Mouse (Mus musculus): ENCODE results near the gene Samd10.
A peak's percentile ranks its signal among the peaks of the same experiment; 100 is the strongest.

Gene Samd10

DNA sequence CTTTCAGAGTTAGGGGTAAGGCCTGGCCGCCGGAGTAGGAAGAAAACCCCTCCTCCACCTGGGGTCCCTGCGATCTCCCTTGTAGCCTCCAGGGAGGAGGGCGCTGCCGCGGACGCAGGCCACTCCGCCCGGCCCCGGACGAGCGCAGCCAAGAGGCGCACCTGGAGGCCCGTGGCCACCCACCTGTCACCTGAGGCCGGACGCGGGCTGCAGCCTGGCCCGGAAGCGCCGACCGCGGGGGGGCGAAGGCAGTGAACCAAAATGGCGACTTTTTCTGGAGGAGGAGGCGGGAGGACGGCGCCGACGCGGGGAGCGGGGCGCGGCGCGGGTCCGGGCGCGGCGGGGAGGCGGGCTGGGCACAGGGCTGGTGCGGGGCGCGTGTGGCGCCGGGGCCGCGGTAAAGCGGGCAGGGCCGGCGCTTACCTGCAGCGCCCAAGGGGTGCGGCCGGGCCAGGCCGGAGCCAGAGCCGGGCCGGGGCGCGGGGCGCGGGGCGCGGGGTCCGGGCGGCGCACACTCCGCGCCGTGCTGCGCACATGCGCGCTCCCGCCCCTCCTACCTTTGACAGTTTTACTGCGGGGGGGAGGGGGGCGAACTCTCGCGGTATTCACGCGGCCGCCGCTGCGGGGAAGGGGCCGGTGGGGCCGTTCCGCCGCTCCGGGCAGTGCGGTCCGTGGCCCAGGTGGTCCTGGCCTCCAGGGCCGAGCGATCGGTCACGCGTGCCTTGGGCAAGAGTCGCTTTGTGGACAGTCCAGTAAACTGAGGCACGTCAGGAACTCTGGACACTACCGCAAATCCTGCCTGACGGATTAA, 6.6 kb downstream of the Samd10 start, which contains the start of gene Zfp512b:
Zfp512b (minus strand) TSS at position 573 of the 811 bp plus-strand sequence.
- peak; percentile 76 for DNase-seq (ENCODE audit: low spot score)

DNA sequence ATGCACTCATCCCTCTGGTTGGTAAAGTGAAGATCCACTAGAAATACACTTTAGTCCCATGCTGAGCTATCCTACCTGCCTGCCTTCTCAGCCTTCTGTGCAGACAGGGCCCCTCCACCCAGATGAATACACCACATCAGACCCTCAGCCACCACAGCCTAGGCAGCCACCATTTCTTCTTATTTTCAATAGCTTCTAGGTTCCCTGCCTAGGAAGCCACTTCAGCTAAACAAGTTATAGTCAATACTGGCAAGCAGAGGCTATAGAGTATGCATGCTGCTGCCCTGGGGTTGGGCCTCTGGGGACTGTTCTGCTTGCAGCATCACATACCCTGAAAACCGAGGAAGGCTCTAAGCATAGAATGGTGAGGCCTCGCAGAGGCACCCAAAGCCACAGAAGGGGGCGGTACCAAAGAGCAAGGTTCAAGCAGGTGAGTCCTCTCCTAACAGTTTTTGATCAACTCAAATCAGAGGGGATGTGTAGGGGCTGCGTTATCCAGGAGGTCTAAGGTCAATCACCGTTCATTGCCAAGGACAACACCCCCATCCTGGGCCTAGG, 7.4 kb downstream of the Samd10 start, which contains the start of gene Prpf6:
Prpf6 (plus strand) TSS at position 341 of the 558 bp plus-strand sequence.
- DNase-seq (ENCODE audit: low spot score) = no peak

GRCm38 (mm10) chr2:181590471-181590870, 8.5 kb downstream of the Samd10 start:
- no peak for DNase-seq (ENCODE audit: low spot score)

DNA sequence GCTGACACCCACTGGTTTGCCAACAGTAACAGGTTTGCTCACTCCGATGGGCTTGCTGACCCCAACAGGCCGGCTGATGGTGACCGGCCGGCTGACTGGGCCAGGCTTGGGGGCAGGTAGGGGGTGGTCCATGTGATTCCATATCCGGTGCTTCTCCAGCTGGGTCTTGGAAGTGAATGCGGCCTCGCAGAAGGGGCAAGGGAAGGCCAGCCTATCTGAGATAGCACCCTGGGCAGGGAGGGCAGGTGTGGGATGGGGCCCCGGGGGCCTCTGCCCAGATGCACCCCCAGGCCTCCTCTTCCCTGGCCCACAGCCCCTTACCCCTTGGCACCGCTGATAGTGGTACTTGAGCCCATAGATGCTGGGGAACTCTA, 9.3 kb downstream of the Samd10 start:
- no peak for DNase-seq (ENCODE audit: low spot score)

- no peak for DNase-seq (ENCODE audit: low spot score)
These were observed 9.8 kb downstream of the Samd10 start for GRCm38 (mm10) chr2:181589011-181589731.

DNA sequence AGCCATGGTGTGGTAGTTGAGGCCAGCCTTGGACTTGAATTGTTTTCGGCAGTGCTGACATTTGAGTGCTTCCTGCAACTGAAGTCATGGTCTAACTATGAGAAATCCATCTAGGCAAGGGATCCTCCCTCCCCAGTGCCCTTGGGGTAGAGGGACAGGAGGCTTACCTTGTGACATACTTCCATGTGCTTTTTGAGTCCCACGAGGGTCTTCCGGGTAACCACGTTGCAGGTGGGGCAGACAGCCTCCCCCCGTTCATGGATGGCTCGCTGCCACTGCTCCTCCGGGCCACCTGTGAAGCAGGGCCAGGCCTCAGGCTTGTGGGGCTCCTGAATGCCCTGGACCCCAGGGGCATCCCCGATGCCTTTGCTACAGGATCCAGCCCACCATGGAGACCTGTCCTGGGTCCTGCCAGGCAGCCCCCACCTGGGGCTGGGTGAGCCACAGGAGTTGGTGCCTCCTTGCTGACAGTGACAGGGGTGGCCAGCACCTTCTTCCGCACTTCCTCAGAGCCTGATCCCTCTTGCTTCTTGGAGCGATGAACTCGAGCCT, 10.7 kb downstream of the Samd10 start:
- no peak for DNase-seq (ENCODE audit: low spot score)

- DNase-seq (ENCODE audit: low spot score) = no peak
These were observed 11.2 kb downstream of the Samd10 start for GRCm38 (mm10) chr2:181587796-181588195.

- DNase-seq (ENCODE audit: low spot score) = no peak
These were observed 12.9 kb downstream of the Samd10 start for GRCm38 (mm10) chr2:181586124-181586523.

DNA sequence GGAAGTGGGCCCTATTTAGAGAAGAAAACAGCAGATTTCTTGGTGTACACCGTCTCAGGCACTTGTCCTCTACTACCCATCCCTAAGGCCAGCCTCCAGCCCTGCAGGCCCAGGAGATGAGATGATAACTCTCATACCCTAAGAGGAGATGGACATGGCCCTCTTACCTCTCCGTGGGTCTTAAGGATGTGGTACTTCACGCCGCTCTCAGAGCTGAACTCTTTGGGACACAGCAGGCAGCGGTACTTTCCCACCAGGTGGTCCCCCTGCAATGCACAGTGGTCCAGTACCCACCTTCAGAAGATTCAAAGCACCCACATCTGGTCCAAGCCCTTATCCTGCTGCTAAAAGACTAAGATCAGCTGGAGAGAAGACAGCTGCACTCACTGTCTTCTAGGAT, 13.5 kb downstream of the Samd10 start:
- DNase-seq (ENCODE audit: low spot score) = no peak

DNA sequence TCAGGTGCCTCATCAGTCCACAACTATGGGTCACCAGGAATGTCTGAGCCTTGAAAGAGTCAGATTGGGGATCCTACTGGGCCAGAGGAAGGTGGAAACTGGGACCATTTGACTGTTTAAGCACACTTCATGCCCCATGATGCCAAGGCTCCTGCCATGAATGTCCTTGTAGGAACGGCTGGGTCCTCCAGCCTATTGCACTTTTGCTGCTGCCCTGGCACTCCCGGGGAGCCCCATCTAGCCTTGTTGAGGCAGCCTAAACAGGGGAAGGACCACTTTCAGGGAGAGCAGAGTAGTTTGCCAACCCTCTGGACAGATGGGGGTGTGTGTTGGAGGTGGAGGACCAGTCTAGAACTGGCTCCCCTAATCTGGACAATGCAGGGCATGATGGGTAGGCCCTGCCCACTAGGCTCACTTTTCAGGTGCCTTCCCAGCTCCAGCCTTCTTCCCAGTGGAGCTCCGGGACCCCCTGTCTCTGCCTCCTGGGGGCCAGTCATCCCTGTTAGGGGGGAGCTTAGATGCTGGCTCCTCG, 14.5 kb downstream of the Samd10 start, which contains the start of gene Uckl1:
Uckl1 (minus strand) TSS at position 482 of the 532 bp plus-strand sequence.
- DNase-seq (ENCODE audit: low spot score) = no peak

- DNase-seq (ENCODE audit: low spot score) = no peak
These were observed 15.4 kb downstream of the Samd10 start for GRCm38 (mm10) chr2:181583460-181584257.

DNA sequence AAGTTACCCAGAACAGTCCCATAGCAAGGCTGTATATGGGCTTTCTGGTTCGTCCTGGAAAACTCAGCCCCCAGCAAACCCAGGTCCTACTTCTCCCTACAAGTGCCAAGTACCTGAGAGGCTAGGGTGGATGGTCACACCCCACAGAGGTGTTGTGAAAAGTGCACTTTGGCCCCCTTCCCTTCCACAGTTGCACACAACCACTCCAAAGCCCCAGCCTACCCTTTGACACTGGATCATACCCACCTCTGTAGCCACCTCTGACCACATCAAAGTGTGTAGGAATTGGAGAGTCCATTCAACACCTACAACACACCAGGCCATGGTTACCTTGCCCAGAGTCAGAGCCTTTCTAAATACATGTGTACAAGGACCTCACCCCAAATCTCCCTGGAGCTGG, 16.1 kb downstream of the Samd10 start:
- DNase-seq (ENCODE audit: low spot score) = no peak

- DNase-seq (ENCODE audit: low spot score) = no peak
These were observed 16.7 kb downstream of the Samd10 start for GRCm38 (mm10) chr2:181582358-181582757.

DNA sequence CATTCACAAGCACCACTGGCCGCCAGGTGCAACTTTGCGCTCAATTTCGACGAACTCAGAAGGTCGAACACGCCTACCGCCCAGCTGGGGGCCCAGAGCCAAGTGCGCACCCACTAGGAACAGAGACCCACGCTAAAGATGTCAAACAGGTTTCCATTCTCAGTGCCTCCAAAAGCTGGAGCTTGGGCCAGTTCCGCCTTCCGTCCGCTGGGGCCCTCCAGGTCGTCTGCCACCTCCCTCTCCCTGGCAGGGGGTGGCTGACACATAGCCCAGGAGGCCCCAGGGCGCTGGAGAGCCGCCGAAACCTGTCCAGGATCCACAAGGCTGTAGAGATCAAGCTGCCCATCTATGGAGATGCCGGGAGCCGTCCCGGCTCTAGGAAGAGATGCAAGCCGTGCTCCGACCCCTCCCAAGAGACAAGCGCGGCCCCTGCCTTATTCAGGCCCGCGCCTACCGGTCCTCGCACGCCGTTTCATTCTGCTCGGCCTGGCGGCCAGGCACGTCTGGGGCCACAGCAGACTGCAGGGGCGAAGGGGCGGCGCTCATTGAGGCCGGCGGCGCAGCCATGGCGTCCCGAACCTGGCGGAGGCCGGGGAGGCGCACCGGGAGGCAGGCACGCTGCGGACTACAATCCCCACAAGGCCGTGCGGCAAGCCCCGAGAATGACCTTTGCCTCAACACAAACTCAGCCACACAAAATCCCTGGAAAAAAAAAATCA, 17.5 kb downstream of the Samd10 start:
- peak; percentile 79 for DNase-seq (ENCODE audit: low spot score)

GRCm38 (mm10) chr2:181581016-181581401, 18.0 kb downstream of the Samd10 start:
- DNase-seq (ENCODE audit: low spot score) = peak; percentile 91

DNA sequence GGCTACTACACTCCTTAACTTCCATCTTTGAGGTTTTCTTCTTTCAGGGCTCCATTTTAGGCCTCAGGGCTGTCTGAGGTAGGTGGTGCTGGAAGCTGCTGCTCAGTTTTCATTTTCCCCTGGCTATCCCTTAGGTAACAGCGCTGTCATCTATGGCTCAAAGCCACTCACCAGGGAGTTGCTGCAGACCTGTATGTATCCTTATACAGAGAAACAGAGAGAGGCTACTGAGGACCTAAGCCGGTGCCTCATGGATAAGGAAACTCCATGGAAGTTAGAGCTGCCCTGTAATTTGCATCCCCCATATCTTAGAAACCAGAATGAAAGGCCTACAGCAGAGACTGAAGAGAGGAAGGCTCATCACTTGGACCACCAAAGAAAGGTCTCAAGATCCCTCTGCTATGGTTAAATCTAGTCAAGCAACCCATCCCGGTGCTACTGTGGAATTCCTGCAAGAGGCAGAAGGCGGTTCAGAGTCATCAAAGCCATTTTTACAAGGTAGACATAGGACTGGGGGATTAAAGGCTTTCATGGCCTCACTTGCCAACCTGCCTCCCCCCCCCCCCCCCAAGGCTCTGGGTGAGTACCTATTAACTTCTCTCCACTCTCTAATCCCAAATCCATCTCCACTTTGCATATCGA, 18.8 kb downstream of the Samd10 start:
- DNase-seq (ENCODE audit: low spot score) = no peak

GRCm38 (mm10) chr2:181579681-181580080, 19.3 kb downstream of the Samd10 start:
- no peak for DNase-seq (ENCODE audit: low spot score)

DNA sequence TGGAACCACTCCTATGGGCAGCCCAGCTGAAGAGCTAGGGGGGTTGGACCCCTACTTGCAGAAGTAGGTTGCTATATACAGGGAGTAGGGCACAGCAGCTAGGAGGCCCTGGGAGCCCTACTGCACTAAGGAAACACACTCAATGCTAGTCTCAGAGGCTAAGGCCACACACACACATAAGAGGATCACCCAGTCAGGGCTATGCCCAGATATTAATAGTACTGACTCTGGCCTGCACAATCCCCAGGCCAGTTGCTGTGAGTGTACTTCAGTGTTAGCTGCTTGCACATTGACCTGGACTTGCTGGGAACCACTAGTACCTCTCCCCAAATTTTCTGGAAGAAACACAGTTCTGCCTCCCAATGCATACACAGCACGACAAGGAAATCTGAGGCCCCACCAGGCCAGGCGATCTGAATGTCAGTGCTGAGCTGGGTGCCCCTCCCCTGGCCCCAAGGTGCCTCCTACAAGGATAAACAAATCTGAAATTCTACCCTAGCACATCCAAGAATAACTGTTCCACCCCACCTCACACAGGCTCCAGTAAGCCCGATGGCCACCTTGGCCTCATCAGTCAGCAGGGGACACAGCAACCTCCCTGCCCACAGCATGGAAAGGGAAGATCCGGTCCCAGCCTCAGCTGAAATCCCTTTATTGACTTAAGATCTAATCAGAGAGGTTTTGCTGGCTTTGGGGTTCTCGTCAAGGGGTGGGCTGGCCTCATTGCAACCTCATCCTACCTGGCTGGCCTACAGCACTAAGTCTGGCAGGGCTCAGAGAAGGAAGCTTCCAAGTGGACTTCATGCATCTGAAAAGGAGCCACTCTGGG, 20.0 kb downstream of the Samd10 start:
- no peak for DNase-seq (ENCODE audit: low spot score)

DNA sequence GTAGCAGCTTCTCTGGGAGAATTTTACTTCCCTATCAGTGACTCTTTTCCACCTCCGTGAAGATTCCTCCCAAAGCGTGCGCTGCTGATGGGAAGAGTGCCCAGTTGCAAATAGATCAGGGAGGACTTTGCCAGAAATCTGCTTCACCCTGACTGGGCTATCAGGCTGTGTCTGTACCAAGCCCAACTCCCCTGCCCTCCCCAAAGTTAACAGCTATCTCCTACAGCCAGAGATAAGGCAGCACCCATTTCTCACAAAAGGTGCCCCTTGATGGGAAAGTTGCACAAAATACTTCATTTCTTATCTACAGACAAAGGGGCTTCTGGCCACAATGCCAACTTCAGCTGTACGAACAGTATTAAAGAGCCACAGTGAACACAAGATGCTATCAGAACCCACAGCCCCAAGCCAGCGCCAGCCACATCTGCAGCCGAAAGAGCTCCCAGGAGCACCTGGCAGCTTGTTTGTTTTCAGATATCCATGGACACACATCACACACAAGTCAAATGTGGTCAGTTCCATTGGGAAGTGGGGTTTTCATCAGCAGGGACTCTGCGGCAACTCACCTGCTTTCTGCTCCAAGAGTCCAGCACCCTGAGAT, 20.9 kb downstream of the Samd10 start:
- no peak for DNase-seq (ENCODE audit: low spot score)

Data from retina, embryonic 14.5 days (tissue).